Mouse (Mus musculus) heart, adult 2 months (tissue): ENCODE results near the gene Grik1.

Source experiments
- CTCF ChIP-seq: fragments of 200-600 bp; IDR thresholded peaks from 2 replicates; pipeline ENCODE4 v1.8.1; 2022; ENCODE audit warnings: antibody characterized with exemption, mild to moderate bottlenecking, moderate library complexity
- EP300 ChIP-seq: fragments of 200-500 bp; IDR thresholded peaks from 2 replicates; pipeline ENCODE4 v1.6.1; 2011; ENCODE audit warnings: low read depth, low read length, control low read depth; ENCODE audit not compliant: insufficient read depth

DNA sequence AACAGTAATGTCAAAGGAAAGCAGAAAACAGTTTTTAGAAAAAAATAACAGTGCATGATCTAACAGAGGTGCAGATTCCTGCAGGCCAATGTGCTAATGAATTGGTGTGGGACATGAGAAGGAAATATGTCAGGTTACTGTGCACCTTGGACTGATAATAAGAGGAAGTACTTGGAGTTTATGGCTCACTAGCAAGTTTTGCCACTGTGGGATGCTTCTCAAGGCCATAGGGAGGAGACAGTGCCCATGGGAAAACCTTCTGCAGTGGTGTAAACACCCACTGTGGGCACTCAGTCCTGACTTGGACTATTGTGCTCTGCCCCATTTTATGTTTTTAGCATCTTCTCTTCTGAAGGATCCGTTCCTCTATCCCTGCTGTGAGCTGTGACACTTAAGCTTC lies 428.3 kb downstream of the Grik1 start:
- no peak for TF ChIP-seq CTCF
- TF ChIP-seq EP300, result no peak
